Mouse (Mus musculus) neutrophil, adult 5-6 weeks (primary cell): ENCODE measurements around the gene Coro2b. TPM values are rescaled to one million over a fixed set of nuclear protein-coding genes. Genes with fewer than 3 reads are reported as not detected.
A peak's percentile ranks its signal among the peaks of the same experiment; 100 is the strongest.

Experiments
- ATAC-seq: fragments of 151-379, 151-347 bp; 2 replicates; pipeline ENCODE4 v1.8.0; 2017; ENCODE audit warnings: mild to moderate bottlenecking, moderate TSS enrichment; ENCODE audit not compliant: insufficient number of reproducible peaks, poor library complexity, low FRiP score, severe bottlenecking; ENCODE audit errors: extremely low read depth
- total RNA-seq: library from RNA; stranded (forward); fragments of 200-1000 nt; gene quantifications from 2 replicates; pipeline ENCODE4 v1.2.3, GENCODE M21; 2017

Coro2b gene
- total RNA-seq, 1 experiment from 2014 or later: not detected

DNA sequence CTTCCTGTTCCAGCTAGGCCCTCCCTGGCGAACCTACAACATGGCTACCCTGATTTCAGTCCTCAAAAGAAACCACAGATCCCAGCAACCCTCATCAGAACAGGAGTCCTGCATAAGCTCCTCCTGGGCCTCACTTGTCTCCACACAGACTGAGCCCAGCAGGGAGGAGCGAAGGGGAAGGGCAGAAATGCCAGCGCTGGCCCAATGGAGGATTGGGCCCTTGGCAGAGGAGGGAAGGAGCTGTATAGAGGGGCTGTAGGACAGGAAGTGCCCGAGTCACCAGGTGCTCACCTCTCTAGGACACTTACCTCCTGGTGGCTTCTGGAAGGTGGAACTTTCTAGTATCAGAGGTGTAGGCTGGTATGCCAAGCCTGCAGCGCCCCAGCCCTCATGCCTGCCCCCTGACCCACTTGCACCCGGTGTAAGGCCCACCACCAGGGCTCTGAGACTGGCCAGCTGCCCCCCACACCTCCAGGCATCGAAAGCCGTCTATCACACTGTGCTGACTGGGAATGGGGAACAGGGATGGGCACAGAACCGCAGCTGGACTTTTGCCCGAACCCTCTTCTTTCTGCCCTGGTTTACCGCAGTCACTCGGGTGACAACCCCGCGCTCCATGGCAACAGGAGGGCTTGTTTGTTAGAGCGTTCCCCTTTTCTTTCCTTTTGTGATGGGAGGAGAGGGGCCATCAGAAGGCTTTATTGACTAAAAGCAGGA lies 16.9 kb downstream of the Coro2b start:
- ATAC-seq: no peak

DNA sequence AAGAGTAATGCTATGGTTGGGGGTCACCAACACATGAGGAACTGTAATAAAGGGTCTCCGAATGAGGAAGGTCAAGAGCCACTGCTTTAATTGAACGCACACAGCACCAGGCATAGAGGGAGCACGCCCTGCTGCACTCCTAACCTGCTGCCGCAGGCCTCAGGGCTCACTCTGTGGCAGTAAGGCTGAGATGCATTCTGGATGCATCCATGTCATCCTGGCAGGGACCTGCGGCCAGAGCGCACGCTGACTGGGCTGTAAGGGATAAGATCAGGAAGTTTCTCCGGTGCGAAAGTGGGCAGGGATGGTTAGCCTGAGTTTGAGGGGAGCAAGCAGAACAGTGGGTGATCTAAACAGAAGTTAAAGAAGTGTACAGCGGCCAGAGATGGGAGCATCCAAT lies 17.5 kb downstream of the Coro2b start:
- ATAC-seq: no peak

DNA sequence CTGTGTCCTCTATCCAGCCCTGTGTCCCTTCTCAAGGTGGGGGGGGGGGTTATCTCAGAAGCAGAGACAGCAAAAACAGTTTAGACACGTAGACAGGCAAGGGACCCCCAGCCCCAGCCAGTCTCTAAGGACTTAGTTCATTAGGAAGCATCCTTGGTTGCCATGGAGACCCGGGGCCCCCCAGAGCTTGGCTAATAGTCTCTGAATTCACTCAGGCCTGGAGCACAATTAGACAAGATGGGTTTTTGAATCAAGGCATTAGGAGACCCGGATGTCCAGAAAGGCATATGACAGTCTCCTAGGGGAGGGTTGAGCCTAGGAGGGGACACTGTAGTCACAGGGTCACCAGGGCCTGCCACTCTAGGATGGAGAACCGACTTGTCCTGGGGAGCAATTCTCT lies 18.3 kb downstream of the Coro2b start:
- ATAC-seq: no peak

DNA sequence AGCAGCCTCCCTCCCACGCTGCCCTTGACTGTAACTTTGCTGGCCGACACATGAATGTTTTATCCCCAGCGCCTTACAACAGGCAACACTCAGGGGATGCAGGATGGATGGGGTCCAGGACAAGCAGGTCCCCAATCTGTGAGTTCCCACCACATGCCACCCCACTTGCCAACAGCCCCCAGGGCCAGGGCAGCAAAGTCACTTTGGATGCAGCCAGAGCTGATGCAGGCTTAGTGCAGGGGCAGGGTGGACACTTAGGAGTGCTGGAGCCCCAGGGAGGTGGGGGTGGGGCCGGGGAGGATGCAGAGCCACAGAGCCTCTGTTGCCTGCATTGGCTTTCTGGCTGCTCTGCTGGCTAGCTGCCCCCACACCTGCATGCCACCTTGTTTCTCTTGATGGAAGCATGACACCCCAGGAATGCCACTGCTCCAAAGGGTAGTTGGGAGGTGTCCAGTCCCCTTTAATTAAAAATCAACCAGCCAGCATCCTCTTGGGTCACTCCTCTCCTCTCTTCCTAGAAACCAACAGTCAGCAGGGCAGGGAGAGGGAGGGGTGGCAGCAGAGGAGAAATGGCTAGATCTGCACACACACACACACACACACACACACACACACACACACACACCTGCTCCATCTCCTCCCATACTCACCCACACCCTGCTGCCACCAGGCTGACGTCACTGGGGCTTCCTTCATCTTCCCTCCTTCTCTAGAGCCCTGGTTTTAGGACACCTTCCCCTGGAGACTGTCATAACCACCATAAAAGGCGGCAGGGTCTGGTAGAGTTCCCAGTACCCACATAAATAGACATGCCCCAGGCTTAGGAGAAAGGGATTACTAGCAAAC lies 19.5 kb downstream of the Coro2b start:
- no peak for ATAC-seq

- ATAC-seq: no peak
These were observed 21.7 kb downstream of the Coro2b start for GRCm38 (mm10) chr9:62515138-62515537.

DNA sequence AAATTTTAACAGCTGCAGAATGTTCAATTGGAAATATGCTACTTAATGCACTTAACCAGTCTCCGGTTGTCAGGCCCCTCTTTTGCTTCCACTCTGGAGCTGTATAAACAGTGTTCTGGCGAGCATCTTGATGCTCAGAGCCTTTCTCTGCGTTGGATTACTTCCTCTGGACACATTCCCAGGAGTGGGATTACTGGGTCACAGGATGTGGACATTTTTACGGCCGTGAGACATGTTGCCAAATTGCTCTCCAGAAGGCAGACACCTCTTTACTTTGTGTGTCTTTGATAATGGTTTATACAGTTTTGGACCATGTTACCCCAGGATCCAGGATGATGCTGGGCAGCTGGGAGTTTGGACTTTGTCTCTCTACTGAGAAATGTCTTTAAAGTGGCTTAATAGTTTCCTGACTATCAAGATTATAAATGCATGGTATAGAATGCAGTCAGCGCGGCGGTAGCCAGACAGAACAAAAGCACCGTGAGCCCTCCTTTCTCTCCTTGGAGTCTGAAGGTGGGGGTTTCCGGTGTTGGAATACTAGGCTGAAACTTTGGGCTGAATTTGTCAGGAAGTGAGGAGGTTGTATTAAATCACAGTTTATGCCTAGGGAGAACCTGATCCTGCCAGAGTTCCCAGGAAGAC lies 23.2 kb downstream of the Coro2b start:
- no peak for ATAC-seq

DNA sequence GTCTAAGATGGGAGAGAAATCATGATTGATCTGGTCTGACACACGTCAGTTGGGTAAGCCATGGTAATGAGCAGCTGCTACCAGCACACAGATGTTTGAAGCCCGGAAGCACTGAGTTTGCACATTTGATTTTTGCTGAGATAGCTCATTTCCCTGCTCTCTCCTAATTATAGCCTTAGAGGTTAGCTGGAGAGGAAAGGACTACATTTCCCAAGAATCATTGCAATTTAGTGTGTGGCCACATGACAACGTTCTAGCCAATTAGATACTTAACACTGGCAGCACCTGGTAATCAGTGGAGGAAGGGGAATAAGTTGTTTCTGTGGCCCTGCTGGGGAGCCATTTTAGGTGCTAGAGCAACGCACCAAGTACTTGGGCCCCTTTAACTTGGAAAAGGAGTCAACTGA lies 26.3 kb downstream of the Coro2b start:
- peak; percentile 58 for ATAC-seq

GRCm38 (mm10) chr9:62509617-62510016 lies 27.2 kb downstream of the Coro2b start:
- ATAC-seq: peak; percentile 42; the same call in 1 of the 2 replicates

GRCm38 (mm10) chr9:62508740-62509524 lies 27.9 kb downstream of the Coro2b start:
- no peak for ATAC-seq

- ATAC-seq: no peak
These were observed 30.3 kb downstream of the Coro2b start for GRCm38 (mm10) chr9:62506467-62507067.

DNA sequence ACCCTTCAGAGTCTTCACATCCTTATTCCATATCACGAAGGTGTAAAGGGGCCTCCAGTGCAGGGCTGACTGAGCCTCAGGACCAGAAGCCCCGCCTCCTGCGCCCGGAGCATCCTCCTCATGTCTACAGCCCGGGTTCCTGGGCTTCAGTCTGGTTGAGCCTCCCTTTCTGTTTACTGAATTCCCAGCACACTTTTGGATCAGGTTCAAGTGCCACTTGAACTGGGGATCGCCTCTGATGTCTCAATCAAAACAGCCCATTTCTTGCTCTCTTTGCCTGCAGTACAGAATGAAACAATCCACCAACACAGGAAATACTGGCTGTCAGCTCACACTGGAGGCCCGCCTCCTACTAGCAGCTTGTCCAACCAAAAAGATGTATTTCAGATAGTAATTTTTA lies 32.7 kb downstream of the Coro2b start:
- ATAC-seq: no peak

GRCm38 (mm10) chr9:62502361-62502760 lies 34.5 kb downstream of the Coro2b start:
- ATAC-seq: no peak

DNA sequence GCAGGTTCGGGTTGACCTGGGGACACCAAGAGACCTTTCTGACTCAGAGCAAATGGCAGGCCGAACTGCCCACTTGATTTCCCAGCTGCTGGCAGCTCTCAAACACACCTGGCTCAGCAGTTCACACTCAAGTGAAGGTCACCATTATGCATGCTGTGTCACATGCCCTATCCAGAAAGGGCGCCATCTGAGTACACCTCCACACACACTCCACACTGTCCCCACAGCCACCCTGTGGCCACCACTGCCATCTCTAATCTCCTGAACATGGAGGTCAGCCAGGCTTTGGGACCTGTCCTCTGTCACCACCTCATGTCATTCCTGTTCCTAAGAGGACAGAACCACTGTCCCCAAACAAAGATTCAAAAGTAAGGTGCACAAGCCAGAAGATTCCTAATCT lies 35.3 kb downstream of the Coro2b start:
- no peak for ATAC-seq

- ATAC-seq: no peak
These were observed 36.8 kb downstream of the Coro2b start for GRCm38 (mm10) chr9:62500007-62500406.

GRCm38 (mm10) chr9:62498945-62499344 lies 37.9 kb downstream of the Coro2b start:
- ATAC-seq: no peak

DNA sequence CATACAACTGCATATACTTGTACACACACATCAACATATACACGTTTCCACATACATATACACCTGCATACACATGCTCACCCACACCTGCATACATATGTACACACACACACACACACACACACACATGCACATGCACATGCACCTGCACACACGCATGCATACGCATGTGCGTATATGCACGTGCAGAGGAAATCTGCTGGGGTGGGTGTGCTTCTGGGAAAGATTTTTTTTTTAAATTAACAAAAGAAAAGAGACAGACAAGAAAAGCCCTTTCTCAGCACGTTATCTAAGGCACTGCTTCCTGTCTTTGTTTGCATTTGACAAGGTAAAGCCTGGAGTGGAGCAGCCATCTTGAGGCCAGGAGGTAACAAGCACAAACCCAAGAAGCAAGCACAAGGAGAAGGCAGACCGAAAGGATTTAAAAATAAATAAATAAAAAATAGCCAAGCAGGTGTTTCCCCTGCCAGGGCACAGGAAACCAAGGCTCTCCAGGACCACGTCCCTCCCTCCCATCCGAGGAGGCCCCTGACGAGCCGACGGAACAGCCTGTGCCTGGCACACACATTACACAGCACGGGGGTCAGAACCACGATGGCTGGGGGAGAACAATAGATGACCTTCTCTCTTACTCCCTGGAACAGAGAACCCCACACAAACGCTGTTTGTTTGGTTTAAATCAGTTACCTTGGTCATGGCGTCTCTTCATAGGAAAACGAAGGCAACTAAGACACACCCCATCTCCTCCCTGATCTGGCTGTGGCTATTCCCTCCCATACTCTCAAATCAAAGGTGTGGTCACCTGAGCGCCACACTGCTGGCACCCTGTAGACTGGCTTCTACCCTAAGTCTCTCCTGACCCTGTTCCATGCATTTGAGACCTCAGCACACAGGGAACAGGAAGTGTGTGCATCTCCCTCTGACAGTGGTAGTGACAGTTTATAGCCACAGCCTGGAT lies 39.4 kb downstream of the Coro2b start:
- no peak for ATAC-seq

GRCm38 (mm10) chr9:62492306-62492990 lies 44.4 kb downstream of the Coro2b start:
- ATAC-seq: no peak
